Mouse (Mus musculus) CD4-positive naive resting alpha-beta T cell, adult 57 days (primary cell): ENCODE results near the gene Gm10961. TPM values are rescaled to one million over a fixed set of nuclear protein-coding genes. Genes with fewer than 3 reads are reported as not detected.

Experiments
- total RNA-seq: library from RNA; stranded (reverse); gene quantifications from one replicate; pipeline ENCODE4 v1.2.4, GENCODE M21; 2023

Gm10961 gene
- not detected for total RNA-seq

DNA sequence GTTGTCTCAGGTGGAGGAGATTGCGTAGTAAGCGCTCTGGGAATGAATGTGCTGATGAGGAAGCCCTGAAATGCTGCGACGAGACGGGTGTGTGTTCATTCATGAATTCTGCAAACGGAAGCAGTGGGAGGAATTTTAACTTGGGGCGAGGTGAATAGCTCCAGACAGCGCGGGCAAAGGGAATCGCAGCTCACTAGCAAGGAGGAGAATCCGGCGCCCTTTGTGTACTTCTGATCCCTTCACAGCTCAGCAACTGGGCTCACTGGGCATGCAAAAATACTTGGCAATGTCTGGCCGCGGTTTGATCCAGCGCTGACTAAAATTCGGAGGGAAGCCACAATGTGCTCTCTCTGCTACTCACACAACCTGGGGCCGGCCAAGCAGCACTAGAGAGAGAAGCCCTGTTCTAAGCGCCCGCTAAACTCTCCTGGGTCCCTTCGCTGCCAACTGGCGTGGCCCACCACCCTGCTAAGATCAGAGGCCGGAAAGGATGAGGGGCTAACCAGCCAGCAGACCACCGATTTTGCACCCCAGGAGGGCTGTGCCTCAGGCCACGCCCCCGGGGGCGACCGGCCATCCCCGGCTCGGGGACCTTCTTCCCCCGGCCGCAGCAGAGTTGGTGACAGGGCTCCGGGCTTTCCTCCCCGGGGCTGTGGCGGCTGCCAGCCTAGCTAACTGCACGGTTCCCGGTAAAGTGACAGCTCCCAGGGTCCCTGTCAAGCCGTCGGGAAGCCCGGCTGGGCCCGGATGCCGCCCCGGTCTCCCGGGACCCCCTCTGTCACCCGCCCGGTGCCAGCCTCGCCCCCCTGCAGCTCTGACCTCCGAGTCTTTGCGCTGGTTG is at the start of gene Gm10961:
Gm10961 (plus strand) TSS at position 641 of the 841 bp plus-strand sequence.

DNA sequence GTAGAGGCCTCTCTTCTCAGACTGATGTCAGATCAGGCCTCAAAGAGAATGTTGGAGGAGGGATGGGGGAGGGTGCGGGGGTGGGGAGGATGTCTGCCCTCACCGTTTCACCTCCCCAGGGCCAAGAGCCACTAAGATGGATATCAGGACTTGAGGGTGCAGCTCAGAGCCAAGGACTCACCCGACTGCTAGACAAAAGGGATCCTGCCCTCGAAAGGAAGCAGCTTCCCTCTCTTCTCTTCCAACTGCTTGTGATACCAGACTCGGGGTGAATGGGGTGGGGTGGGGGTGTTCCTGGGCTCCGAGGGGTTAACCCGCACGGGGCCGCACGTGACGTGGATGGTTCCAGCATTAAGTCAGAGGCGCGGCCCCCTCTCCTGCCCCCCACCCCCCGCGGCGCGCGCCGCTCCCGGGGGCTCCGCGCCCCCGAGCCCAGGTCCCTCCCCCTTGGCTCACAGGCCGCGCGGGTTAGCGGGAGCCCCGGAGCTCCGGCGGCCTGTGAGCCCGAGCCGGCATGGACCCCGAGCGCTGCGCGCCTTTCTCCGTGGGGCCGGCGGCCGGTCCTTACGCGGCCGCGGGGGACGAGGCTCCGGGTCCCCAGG is 36.4 kb upstream of the Gm10961 start, which contains the start of gene Alx3:
Alx3 (plus strand) TSS at position 370 of the 602 bp plus-strand sequence.

DNA sequence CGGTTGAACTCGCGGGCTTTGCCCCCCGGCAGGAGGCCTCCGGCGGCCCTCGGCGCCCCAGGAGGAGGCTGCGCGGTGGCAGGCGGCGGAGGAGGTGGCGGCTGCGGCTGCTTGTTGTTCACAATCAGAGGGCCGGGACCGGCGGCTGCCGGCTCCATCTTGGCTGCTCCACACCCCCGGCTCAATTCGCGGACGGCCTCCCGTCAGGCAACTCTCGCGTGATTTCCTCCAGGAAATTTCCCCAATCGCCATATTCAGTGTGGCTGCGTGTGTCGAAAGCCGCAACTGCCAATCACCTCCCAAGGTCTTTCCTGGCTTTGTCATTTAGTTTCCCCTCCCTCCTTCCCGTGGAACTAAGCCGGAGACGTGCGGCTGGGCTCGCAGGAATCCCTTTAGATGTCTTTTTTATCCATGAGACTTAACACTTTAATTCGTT is 419 bp downstream of the Gm10961 start, which contains the start of gene Strip1:
Strip1 (minus strand) TSS at position 172 of the 436 bp plus-strand sequence.

Other genes starting within 250 kb of the Gm10961 start
- not detected for gene Kcnc4, start 171.8 kb upstream of the Gm10961 start, total RNA-seq
- not detected for gene Slc6a17, start 113.3 kb upstream of the Gm10961 start, total RNA-seq
- gene Ubl4b, start 76.2 kb upstream of the Gm10961 start, total RNA-seq = not detected
- gene Alx3, start 36.3 kb upstream of the Gm10961 start, total RNA-seq = not detected
- gene Strip1, start 372 bp downstream of the Gm10961 start, total RNA-seq = 53.1 TPM
- gene Ahcyl1, start 65.2 kb downstream of the Gm10961 start, total RNA-seq = 71.0 TPM
- 5.2 TPM for gene Csf1, start 129.1 kb downstream of the Gm10961 start, total RNA-seq
- gene Eps8l3, start 245.9 kb downstream of the Gm10961 start, total RNA-seq = not detected